Mouse (Mus musculus): ENCODE results near the gene Gusb.

The Gusb gene

DNA sequence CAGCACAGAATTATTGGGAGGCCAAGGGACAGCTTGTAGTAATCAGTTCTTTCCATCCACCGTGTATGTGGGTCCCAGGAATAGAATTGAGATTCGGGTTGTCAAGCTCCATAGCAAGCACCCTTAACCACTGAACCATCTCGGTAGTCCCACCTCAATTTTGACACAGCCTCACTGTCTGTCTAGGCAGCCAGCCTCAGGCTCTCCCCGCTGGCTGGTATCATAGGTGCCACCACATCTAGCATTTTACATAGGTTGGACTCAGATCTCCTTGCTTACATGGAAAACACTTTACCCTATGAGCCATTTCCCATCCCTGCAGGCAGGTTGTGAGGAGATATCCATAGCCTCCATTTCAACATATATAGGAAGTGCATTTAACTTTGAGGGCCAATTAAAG is 28.5 kb downstream of the Gusb start:
- DNase-seq, result no peak

DNA sequence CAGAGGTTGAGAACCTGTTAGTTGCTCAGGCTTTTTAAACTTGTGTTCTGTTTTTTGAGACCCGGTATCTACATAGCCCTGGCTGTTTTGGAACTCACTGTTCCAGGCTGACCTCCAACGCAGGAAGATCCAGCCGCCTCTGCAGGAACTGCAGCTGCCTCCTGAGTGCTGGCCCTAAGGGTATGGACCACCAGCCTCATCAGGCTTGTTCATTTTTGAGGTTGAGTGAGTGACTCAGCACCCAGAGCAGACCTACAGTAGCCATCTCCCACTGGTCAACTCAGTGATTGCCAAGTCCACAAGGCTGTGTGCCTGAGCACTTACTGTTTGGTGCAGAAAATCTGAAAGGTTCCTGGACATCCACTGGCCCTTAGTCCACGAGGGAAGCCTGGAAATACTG is 31.4 kb downstream of the Gusb start:
- no peak for DNase-seq

DNA sequence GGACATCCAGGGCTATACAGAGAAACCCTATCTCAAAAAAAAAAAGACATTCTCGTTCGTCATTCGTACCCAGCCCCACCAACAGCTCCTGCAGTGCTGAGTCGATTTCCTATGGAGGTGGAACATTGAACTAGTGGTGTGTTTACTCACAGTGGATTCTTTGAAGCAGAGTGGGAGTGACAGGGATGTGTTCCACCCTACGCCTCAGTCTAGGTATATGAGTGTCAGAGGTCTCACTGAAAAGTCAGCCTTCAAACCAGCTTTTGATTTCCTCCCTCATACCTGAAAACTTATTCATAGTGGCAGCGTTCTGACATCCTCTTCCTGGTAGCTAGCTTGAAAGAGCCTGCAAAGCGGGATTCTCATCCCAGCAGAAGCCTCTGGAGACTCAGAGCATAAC is 34.4 kb downstream of the Gusb start:
- no peak for DNase-seq

DNA sequence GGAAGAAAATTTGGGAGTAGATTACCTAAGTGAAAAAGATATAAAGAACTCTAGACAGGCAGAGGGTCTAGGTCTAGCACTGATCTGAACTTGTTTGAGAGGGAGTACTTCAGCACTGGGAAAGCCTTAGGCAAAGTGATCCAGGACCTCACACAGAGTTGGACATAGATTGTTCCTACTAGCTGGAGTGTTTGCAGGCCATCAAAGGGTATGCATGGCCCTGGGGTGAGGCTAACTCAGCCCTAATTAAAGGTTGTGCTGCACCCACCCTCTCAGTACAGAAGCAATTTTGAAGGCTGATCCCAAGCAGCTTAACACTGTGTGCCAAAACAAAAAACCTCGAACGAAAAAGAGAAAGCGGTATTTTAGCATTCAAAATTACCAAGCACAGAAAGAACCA is 36.4 kb downstream of the Gusb start:
- DNase-seq, result no peak

DNA sequence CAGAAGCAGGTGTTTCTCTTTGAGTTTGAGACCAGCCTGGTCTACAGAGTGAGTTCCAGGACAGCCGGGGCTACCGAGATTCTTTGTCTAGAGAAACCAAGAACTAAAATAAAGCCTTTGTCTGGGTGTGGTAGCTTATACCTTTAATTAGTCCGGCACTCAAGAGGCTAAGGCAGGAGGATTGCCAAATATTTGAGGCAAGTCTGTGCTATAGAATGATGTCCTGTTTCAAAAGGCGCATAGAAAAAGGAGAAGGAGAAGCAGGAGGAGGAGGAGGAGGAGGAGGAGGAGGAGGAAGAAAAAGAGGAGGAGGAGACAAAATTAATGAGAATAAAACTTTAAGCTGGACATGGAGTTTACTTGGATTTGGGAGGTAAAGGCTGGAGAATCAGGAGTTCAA is 39.6 kb downstream of the Gusb start:
- DNase-seq, result no peak

DNA sequence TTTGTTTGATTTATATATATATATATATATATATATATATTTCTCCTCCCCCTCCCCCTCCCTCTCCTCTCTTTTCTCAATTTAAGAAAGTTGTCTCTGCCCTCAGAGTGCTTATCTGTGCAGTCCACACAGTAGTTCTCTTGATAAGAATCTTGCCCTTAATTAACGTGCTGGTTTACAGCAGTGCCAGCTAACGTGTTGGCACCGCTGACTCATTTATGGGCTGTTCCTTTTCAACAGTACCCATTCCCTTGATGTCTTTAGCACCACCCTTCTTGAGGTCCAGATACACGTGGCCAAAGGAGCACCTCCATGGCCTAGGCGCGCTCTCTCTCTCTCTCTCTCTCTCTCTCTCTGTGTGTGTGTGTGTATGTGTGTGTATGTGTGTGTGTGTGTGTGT is 47.1 kb downstream of the Gusb start:
- DNase-seq, result no peak

DNA sequence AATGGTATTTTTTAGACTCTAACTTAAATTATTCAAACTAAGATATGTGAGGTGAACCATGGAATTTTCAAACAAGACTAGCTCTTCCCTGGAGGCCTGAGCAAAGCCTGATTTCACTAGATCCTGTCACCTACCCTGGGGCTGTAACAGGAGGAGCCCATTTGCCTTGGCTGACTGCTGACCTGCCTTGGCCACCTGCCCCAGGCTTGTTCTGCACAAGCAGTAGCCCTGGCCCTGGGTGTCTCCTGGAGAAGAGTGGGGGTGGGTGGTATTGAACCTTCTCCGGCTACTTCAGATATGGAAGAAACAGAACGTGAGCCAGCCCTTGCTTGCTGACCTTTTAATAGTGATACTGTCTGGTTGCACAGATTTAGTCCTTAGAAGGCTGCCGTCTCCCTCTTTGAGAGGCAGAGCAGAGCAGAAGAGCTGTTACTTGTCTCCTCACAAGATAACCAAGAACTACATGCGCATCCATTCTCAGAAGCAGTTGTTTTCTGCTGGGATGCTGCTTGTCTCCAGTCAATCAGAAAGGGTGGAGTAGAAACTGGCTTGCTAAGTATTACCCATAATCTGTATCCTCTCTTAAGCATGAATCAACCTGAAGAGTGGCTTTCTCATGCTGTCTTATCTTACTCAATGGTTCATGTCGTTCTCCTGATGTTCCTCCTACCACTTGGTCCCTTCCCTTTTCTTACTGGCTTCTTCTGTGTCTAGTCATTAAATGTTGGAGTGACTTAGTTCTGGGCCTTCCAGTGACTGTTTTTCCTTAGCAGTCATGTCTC is 48.2 kb downstream of the Gusb start:
- no peak for DNase-seq

DNA sequence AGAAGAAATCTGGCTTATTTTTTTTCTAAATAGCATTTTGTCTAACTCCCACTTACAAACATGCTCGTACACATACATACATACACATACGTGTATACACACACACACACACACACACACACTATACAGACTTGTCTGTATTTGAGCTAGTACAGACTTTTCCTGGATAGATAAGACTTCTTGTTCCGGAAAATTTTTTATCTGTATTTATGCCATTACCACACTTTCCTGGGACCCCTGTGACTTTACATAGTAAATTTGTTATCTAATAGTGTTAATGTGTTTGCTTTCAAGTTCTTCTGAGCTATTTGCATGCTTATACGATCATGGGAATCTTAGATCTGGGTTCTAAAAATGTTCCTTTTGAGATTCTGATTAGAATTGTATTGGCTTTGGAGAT is 50.7 kb downstream of the Gusb start:
- no peak for DNase-seq

DNA sequence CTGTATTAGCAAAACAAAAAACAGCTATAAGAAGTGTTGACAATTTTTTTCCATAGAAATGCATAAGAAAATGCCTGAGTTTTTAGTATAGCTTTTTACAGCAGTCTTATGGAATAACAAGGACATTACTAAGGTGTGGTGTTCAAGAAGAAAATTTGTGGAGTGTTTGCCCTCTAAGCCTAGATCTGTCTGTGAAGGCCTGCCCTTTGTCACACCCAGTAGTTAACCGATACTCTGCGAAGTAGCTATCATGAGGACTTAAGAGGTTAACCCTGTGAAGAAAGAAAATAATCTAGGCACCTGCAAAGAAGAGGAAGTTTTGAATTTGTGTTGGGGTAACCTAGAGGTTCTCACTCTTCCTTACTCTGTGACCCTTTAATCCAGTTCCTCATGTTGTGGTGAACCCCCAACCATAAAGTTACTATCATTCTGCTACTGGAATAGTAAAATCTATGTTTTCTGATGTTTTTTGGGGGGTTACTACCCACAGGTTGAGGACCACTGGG is 55.3 kb downstream of the Gusb start:
- no peak for DNase-seq

DNA sequence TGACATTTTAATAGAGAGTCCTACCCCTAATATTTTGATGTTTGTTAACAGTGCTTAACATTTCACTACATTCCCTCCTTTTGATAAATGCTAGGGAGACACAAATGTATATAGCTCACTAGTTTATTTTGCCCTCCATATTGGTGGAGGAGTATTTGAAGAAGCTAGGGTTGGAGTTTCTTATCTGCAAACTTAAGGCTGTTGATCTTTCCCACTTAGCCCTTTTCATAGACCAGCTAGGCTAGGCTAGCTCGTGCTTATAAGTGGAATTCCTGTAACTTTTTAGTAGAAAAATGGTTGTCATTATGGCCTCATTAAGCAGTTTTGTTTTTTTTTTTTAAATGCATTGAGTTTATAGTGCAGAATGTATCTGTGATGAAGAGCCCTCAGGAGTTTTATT is 59.4 kb downstream of the Gusb start:
- no peak for DNase-seq

DNA sequence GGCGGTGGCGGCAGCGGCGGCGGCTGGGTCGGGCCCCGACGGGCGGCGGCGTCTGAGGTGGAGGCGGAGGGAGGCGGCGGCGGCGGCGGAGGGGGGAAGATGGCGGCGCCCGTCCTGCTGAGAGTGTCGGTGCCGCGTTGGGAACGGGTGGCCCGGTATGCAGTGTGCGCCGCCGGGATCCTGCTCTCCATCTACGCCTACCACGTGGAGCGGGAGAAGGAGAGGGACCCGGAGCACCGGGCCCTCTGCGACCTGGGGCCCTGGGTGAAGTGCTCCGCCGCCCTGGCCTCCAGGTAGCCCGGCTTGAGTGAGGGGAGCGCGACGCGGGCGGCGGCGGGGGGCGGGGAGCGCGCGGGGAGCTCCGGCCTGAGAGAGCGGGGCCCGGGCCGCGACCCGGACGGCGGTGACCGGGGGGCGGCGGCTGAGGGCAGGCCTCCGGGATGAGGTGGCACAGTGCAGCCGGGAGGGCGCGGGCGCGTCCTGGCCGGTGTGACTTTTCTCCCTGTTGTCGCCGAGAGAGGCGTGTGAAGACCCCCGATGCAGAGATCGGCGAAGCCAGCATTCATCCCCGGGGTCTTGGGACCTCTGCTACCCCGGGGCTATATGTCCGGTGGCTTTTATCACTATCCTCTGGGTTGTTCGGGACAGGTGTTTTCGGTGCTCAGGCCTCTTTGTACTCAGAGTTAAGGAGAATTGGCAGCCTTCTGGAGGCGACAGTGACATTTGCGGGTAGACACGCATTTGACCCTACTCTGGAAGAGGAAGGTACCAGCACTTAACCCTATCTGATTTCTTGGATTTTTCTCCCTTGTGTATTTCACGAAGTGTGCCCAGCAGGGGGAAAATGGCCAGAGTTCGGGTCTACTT is 60.5 kb downstream of the Gusb start:
- DNase-seq, result peak; percentile 43 to 49

DNA sequence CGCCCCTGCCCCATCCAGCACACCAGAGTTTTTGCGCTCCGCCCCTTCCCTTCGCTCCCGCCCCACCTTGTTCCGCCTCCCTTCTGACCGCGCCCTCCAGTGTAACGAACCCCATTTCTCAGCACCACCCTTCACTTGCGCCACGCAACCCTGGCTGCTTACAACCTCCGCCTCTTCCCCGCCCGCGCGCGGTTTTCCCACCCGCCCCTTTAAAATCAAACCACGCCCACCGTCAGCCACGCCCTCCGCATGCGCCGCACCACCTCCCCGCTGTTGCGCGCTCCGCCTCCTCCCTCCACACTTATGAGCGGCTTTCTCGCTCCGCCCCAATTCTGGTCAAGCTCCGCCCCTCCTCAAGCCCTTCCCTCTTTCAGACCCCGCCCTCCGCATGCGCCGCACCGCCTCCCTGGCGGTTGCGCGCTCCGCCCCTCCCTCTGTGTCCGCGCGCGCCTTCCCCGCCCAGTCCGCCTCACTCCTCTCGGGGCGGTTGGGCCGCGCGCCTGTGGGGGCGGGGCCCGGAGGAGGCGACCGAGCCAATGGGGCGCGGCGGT is 61.3 kb downstream of the Gusb start, which contains the start of gene Vkorc1l1:
Vkorc1l1 (plus strand) TSS at position 476 of the 551 bp plus-strand sequence.
- DNase-seq, result peak; percentile 97

DNA sequence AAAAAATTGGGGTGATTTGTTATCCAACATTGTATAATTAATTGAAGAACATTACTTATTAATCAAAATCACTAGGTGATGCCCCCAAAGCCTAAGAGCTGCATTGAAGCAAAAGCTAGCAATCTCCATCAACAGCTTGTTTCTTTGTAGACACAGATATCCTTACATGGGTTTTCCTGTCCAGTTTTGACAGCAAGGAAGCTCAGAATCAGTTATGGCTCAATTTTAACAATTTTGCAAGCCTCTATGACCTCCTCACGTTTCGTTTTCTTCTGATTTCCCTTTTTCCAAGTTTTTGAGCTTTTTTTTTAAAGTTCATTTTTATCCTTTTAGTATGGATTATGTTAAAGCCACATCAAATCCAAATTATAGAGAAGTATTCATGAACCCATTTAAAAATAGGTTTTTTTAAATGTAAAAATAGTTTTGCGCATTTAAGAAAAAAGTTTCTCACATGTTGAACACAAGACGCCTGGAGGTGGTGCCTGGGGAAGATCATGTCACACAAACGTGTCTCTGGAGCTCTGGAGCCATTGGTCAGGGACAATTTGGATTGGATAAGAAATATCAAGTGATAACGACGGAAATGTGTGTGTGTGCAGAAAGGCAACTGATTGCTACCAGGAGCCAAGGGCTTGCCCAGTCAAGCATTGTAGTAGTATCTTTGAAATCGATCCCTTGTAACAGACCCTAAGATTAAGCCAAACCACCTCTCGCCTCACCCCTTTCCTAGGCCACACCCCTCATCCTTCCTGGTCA is 61.9 kb downstream of the Gusb start:
- DNase-seq, result no peak

DNA sequence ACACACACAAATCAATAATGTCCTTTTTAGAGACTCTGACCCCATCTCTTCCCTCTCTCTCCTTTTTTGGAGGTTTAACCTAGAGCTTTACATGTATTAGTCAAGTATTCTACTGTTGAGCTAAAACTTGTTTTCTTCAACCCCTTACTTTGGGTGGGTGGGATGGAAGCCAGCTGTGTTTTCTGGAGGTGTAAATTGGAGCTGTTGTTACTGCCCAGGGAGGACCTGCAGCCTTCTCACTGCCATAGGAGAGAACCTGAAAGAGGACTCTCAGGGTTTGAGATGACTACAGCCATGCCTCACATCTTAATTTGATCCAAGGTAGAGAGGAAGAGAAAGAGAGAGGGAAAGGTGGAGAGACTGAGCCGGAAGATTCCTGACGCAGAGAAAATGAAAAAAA is 62.6 kb downstream of the Gusb start:
- DNase-seq, result no peak
